Comparison of ENCODE assay signal across 10 mouse cellular contexts in the genomic region with DNA sequence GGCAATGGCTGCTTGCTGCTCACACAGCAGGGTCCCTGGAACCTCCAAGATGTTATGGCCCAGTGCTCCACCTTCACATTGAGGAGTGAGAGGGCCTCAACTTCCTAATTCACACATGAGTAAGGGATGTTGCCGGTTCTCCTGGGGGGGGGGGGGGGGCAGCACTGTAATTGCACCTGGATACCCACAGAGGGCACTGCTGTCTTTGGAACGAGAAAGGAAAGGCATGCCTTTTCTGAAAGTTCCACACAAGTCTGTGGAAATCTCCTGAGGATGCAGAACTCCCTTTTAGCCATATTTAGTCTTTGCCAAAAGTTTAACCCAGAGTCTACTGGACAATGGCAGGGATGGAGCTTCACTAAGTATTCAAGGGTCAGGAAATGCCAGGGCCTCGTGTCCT. TPM values are rescaled to one million over a fixed set of nuclear protein-coding genes. Genes with fewer than 3 reads are reported as not detected.
DNase-seq lines count a peak whose midpoint lies in the region; ATAC-seq and TF ChIP-seq lines count a peak whose summit lies in the region.
"Had no signal": no experiment of that assay in that cellular context is flagged by ENCODE, and none has a peak within 500 bp of the region (broad histone marks: within the 10 kb centered on the region; RNA-seq: fewer than 3 reads in every experiment).

No protein-coding gene starts in this region.

- peak; percentile 27; the same call in 1 of the 2 replicates for ATAC-seq in cerebellum, adult (ENCODE audit: insufficient number of reproducible peaks, low FRiP score, low TSS enrichment)
- ATAC-seq in embryonic facial prominence, embryonic 11.5 days (replicated peaks; ENCODE audit: insufficient number of reproducible peaks, low FRiP score, low TSS enrichment, low read depth) = no peak

- no peak overlapping the region for H3K27ac ChIP-seq in kidney, adult 2 months (ENCODE audit: insufficient read depth, low read depth, low read length)
- no peak overlapping the region for H3K27ac ChIP-seq in embryonic facial prominence, embryonic 11.5 days (replicated peaks; ENCODE audit: low read depth, low read length)
- H3K27ac ChIP-seq: forebrain, embryonic 10.5 days had no signal

- TF ChIP-seq CTCF in kidney, adult 2 months (conservative IDR thresholded peaks at IDR 0.05; ENCODE audit: insufficient read depth, insufficient read length, low read depth, low read length) = peak; percentile 57
- TF ChIP-seq CTCF in E14TG2a.4 (conservative IDR thresholded peaks at IDR 0.05; ENCODE audit: low read length) = peak; percentile 40

- H3K4me3 ChIP-seq in kidney, adult 2 months (ENCODE audit: insufficient read depth, low read depth, low read length) = no peak overlapping the region
- no peak overlapping the region for H3K4me3 ChIP-seq in E14TG2a.4 (replicated peaks; ENCODE audit: low read length)
- H3K4me3 ChIP-seq in embryonic facial prominence, embryonic 11.5 days (ENCODE audit: low read depth, low read length) = no peak overlapping the region
- H3K4me3 ChIP-seq: forebrain, embryonic 10.5 days had no signal

- no peaks in the 10 kb centered on the region for H3K27me3 ChIP-seq in kidney, adult 2 months (replicated peaks; ENCODE audit: control insufficient read depth, insufficient read depth, low read length)
- no peaks in the 10 kb centered on the region for H3K27me3 ChIP-seq in E14TG2a.4 (ENCODE audit: insufficient read depth, low read length)
- H3K27me3 ChIP-seq in embryonic facial prominence, embryonic 11.5 days (ENCODE audit: control insufficient read depth, insufficient read depth, low read length) = no peaks in the 10 kb centered on the region

- no peak overlapping the region for H3K9ac ChIP-seq in embryonic facial prominence, embryonic 11.5 days (replicated peaks; ENCODE audit: low read length)

- DNase-seq in cerebellum, adult 11-12 months = no peak
- DNase-seq in kidney, adult 2 months = peak; percentile 17
- no peak for DNase-seq in kidney, adult 8-10 months
- peak; percentile 53 for DNase-seq in embryonic facial prominence, embryonic 11.5 days (ENCODE audit: low spot score)
- DNase-seq in layer of hippocampus, postnatal 25 days (ENCODE audit: extremely low spot score in 1 of 2, low spot score in 1 of 2) = no peak
- DNase-seq in layer of hippocampus, adult 11-12 months (ENCODE audit: low spot score) = no peak
- DNase-seq: B cell, adult 2 months had no signal

- H3K4me1 ChIP-seq in kidney, adult 2 months (ENCODE audit: control insufficient read depth, insufficient read depth, low read length) = no peaks in the 10 kb centered on the region
- H3K4me1 ChIP-seq in E14TG2a.4 (replicated peaks; ENCODE audit: low read depth, low read length) = peaks cover 51% of the 10 kb centered on the region
- peaks cover 3% of the 10 kb centered on the region for H3K4me1 ChIP-seq in embryonic facial prominence, embryonic 11.5 days (ENCODE audit: control insufficient read depth, insufficient read depth, low read length)

- no peak overlapping the region for H3K4me2 ChIP-seq in embryonic facial prominence, embryonic 11.5 days (ENCODE audit: low read depth, low read length)

- TF ChIP-seq POLR2A in kidney, adult 2 months (IDR thresholded peaks at IDR 0.05; ENCODE audit: low read depth, low read length) = no peak

- WGBS in kidney, adult 2 months = 23% methylated on average over 3 of the region's 3 CpGs
- WGBS in embryonic facial prominence, embryonic 11.5 days = 33% methylated on average over 3 of the region's 3 CpGs

- H3K36me3 ChIP-seq in kidney, adult 2 months (ENCODE audit: control insufficient read depth, insufficient read depth, low read length) = no peaks in the 10 kb centered on the region
- peaks cover 6% of the 10 kb centered on the region; the same call in 1 of the 2 replicates for H3K36me3 ChIP-seq in E14TG2a.4 (ENCODE audit: insufficient read depth, low read length)
- H3K36me3 ChIP-seq in embryonic facial prominence, embryonic 11.5 days (replicated peaks; ENCODE audit: control insufficient read depth, insufficient read depth, low read depth, low read length) = no peaks in the 10 kb centered on the region

- H3K9me3 ChIP-seq in E14TG2a.4 (ENCODE audit: low read length) = no peaks in the 10 kb centered on the region
- H3K9me3 ChIP-seq in embryonic facial prominence, embryonic 11.5 days (replicated peaks; ENCODE audit: control insufficient read depth, low read length) = no peaks in the 10 kb centered on the region
- H3K9me3 ChIP-seq: forebrain, embryonic 10.5 days had no signal

RNA-seq across cellular contexts. Expression of a gene that starts 17.2 kb away (rescaled TPM):
- 15.0 and 17.0 TPM in 2 replicates for polyA plus RNA-seq in kidney, adult 2 months (2012; rRNA removed)
- polyA plus RNA-seq in embryonic facial prominence, embryonic 11.5 days (2014; fragmentation: Nextera tagmentation; extraction: Ambion mirVana) = 9.3 and 10.3 TPM in 2 replicates
- 1 to 10 TPM; 4.9 to 5.6 TPM for total RNA-seq in layer of hippocampus, postnatal 25 days (2021)

Comparison
In these comparisons a context has a peak if more than half of its experiments do, and no peak if none do; other contexts are left out.
1. DNase-seq: peak in kidney, adult 2 months (single experiment) and embryonic facial prominence, embryonic 11.5 days (single experiment); none in cerebellum, adult 11-12 months (single experiment), kidney, adult 8-10 months (0 of 2), layer of hippocampus, postnatal 25 days (0 of 2) and layer of hippocampus, adult 11-12 months (single experiment).